Mouse (Mus musculus) cerebellum, postnatal 14 days (tissue): ENCODE results near the gene Col2a1.

Source experiments
- DNase-seq, 2 experiments: peaks; one replicate each; pipeline ENCODE4 v3.0.0; 2021; ENCODE audit warnings: mixed read lengths in 2 of 2

Gene Col2a1

DNA sequence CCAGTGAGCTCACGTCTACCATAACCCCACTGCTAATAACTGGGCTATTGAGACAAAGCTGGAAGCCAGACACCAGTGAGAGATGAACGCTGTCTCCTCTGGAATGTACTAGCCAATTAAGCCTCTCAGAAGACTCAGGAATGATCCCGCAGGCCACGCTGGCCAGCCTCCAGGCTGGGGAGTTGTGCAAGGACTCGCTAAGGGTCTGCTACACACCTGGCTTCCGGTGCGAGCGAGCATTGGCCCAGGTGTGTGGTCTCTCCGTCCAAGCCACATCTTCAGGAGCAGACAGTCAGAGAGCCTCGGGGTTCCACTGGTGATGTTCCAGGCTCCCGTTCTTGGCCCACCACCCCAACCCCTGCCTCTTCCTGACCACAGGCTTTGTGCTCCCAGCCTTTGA lies 48.1 kb downstream of the Col2a1 start:
- no peak for DNase-seq

DNA sequence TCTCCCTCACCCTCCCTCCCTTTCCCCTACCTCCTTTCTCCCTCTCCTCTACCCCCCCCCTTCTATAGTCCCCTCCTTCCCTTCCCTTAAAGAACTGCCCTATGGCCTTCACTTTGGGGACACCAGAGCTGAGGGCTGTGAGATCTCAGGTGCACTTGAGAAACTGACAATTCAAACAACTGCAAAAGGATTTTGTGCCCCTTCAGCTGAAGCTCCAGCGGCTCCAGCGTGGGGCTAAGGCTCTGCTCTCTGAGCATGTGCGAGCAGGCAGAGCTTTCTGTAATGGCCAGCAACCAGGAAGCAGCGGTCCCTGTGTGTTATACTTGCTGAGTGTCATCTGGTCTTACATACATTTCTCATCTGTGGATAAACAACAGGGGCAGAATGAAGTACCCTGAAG lies 48.8 kb downstream of the Col2a1 start:
- DNase-seq, result no peak

DNA sequence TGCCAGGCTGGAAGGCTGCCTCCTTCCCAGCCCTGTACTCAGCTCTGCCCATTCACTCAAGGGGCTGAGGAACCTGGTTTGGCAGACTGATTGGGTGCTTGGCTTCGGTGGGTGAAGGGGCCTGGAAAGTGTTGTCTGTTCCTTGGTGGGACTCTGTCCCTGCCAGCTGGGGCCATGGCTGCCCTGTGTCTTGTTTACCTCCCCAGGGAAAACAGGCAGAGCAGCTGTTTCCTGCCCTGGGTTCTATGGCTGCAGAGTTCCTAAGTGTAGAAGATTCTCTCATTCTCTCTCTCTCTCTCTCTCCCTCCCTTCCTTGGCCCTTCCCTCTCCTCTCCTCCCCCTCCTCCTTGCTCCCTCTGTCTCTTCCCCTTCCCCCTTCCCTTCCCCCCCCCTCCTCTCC lies 49.2 kb downstream of the Col2a1 start:
- no peak for DNase-seq

DNA sequence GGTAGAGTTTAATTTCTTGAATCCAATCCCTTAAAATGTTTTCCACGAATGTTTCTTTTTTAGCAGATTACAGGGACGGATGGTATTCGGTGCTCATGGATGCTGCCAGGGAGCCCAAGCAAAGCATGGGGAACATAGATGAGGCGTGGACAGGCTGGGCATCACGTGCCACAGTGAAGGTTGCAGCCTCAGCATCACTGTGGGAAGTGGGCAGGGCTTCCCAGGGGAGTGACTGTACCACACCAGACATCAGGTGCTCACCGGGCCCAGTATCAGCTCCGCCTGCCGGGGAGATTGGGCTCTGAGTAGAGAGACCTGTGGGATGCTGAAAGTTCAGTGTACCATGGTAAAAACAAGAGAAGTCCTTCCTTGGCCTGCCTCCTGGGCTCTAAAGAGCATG lies 49.8 kb downstream of the Col2a1 start:
- no peak for DNase-seq

DNA sequence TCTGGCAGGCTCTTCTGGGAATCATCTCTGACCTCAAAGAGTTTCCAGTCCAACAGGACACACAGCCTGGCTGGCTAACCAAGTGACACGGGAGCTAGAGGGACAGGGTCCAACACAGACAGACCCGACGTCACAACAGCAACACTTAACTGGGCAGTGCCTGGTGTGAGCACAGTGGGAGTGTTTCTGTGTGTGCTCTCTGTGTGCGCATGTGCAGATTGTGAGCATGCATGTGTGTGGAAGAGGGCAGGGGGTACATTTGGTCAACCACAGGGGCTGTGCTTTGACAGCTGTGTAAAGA lies 51.7 kb downstream of the Col2a1 start:
- peak in 1 of 2 experiments; percentile 11 for DNase-seq

DNA sequence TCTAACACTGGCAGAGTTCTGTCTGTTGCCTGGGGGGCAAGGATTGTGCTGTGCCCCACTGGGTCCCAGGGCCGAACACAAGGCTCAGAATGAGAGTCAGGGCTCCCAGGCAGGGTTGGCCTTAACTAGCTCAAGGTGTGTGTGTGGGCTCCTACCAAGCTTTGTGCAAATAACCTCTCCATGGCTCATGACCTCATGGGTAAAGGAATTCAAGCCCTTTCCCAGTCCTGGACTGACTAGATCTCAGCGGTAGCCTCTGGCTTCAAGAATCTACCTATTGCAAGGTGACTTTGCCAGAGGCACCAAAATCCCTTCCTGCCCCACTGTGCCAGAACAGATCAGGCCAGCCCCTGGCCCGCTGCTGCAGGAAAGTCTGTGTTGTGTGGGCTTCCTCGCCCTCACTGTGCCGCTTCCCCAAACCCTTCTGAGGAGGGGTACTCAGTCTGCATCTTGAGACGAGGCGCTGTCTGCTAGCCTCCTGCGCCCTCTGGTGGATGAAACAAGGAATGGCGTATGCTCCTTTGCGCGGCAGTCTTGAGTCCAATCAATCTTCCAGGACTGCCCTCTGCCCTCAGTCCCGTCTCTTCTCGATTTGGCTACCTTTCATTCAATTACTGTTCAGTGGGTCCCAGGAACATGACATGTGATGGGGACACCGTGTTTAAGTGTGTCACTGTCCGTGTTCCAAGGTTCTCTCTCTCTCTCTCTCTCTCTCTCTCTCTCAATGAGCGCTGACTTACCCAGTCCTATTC lies 52.2 kb downstream of the Col2a1 start:
- DNase-seq, result peak; percentile 82 to 84

DNA sequence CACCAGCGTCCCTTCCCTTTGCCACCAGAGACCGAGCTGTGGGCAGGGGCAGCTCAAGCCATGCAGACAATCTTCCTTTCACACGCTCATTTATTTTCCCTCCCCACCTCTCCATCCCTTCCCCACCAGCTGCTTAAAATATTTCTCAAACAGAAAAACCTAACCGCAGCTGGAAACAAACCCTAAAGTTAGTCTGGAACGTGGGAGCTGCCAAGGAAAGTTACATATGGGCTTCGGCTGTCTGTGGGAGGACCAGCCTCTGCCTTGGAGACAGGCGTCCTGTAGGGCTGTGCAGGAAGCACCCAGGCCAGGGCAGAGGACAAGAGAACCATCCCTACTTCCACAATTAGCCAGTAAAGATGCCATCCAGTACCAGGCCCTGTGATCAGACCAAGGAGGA lies 54.3 kb downstream of the Col2a1 start:
- DNase-seq, result no peak

DNA sequence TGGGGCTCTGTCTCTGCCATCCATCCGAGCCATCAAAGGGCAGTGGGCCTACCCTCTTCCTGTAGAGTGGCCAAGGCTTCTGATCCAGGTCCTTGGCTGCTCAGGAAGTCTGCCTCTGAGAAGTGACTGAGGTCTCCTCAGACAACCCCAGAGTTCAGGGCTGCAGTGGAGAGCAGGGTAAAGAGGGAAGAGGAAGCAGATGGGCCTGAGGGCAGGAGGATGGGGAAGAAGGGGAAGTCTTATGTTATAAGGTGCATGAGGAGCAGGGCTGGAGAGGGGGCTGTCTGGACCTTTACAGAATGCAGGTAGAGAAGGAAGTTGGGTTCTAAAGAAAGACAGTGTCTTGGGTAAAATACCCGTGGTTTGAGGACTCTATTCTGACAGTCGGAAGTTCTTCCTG lies 54.8 kb downstream of the Col2a1 start:
- DNase-seq, result no peak

DNA sequence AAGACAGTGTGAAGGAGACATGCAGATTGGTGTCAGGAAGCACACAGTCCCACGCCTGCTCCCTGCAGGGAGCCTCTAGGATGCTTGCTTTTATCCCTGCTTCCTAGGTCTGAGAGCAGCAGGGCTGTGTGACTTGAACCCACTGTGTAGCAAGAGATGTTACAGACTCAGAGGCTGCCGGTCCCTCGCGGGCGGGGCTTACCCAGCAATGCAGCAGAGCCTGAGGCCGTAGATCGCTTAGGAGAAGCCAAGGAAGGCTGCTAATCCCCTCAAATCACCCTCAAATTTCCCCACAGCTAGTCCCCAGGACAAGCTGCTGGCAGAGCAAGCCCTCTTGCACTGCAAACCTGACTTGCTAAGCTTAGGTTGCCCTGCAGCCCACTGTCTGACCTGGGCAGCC lies 55.8 kb downstream of the Col2a1 start:
- no peak for DNase-seq

DNA sequence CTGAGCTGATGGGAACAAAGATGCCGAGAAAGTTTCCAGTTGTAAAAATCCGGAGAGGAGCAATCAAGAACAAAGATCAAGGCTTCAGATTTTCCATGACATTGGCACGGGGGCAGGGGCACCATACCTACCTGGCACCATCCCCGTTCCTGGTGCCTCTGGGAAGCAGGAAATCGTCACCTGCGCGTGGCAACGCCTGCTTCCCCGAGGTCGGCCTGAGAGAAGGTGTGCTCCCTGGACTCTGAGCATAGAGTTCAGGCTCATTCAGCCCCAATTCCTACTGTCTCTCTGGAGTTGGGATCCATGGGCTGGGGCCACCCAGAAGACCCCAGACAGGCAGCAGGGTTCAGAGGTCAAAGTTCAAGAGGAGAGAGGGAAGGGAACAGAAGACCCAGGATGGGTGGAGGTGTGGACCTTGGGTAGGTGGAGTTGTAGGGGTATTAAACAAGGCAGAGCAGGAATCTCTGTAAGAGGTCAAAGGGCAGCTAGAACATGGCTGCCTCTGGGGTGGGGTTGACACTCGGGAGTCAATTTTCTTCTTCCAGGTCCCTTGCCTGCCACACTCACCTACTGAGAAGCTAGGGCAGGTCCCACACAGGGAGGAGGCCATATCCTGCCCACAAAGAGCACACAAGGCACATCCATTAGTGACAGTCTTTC lies 58.7 kb downstream of the Col2a1 start:
- no peak for DNase-seq

DNA sequence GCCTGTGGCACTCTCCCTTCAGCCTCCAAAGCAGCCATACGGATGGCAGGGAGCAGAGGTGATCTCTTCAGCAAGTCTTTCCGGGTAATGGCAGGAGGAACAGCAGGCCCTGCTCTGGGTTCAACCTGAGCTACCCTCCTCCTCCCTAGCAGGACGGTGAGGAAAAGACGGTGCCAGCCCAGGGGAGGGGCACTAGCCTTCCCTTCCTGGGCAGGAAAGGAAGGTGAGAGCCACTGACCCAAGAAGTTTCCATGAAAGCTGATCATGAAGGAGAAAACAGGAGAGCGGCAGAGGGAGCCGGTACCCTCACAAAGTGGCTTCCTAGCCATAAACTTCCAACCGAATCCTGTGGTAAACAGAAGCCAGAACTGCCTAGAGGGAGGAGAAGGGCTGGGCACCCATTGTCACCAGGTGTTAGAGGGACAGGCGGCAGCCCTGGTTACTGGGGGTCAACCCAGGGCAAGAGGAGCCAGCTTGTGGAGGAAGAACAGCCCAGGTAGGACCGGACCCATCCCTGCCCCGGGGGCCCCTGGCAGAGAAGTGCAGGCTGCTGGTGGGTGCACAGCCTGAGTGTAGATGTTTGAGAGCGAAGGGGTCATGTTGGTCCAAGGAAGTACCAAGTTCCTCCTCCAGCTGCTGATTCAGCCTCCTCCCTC lies 59.4 kb downstream of the Col2a1 start:
- DNase-seq, result no peak

DNA sequence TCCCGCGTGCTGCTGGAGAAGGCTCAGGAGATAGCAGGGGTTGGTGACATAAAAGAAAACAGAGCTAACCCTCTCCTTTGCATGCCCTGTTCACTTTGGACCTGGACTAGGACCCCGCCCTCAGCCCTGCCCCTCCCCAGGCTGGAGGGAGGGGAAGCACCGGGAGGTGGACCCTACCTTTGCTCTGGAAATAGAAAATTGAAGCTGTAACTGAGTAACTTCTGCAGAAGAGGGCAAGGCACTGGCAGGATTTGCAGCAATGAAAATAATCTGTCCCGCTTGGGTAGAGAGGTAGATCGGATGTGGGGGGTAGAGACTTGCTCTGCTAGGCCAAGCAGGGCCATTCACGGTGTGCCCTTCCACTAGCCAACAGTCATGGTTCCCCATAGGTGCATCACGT lies 61.1 kb downstream of the Col2a1 start:
- DNase-seq, result no peak

DNA sequence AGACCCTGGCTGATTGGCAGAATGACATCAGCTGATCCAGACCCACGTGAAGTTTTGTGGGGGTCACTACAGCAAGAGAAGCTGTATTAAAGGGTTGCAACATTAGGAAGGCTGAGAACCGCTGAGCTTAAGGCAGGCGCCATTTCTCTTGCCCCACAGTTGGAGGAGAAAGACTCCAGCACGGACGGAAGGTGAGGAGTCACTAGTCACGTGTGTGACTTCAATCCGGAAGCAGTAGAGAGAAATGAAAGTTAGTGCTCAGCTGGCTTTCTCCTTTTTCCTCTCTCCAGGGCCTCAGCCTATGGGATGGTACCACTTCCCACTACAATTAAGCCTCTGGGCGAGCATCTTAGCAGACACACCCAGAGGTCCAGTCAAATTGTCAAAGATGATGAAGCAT lies 62.0 kb downstream of the Col2a1 start:
- DNase-seq, result no peak

DNA sequence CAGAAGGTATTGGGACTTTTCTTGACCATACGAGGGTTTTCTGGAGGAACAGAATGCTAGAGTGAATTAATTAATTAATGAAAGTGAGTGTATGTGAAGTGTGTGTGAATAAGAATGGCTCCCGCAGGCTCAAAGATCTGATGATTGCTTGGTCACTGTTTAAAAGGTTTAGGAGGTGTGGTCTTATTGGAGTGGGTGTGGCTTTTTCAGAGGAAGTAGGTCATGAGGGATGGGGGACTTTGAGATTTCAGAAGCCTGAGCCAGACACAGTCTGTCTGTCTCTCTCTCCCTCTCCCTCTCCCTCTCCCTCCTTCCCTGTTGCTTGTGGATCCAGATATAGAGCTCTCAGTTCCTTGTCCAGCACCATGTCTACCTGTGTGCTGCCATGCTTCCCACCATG lies 63.2 kb downstream of the Col2a1 start:
- no peak for DNase-seq

DNA sequence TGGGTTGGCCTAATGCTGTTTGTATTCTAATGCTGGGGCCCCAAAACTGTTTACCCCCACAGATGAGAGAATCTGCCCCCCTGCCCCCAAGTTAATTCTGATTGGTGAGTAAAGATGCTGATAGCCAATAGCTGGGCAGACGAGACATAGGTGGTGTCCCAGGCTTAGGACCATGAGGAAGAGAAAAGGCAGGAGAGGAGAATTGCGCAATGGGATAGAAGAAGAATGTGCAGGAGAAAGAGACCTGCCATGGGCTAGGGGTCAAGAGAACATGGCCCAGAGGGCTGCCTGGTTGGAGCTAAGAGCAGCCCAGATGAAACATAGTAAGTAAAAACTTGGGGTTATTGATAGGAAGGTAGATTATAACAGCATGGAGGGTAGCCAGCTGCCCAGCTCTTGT lies 64.4 kb downstream of the Col2a1 start:
- no peak for DNase-seq

DNA sequence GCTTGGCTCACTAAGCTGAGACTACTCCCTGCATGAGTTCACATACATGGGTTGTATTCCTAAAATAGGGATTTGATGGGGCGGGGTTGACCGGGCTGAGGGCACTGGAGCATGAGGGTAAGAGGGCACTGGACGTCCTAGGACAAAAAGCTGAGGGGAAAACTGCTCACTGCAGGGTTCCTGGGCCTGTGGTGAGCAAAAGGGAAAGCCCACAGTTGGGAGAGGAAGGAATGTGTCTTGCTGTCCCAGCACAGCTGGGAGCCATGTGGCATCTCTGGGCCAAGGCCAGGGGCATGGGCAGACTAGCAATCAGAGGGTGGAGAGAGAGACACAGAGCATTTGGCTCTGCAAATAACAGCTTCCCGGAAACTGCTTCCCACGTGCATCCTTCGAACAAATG lies 65.9 kb downstream of the Col2a1 start:
- peak in 1 of 2 experiments; percentile 10 for DNase-seq

DNA sequence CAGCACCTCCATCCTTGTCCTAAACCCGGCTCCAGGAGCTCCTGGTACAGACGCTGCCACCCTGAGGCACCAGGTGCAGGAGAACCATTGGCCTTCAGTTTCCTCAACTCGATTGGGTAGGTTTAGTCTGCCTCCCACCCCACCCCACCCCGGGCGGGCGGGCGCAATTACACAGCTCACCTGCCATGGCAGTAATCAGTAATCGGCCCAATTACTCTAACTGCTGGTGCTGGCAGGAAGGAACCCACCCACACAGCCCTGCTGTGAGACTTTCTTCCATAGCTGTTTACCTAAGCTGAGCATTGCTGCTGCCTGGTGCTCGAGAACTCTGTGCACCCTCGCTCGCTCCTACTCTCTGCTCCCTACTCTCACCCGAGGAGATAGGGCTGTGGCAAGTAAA lies 72.1 kb downstream of the Col2a1 start:
- DNase-seq, result no peak

DNA sequence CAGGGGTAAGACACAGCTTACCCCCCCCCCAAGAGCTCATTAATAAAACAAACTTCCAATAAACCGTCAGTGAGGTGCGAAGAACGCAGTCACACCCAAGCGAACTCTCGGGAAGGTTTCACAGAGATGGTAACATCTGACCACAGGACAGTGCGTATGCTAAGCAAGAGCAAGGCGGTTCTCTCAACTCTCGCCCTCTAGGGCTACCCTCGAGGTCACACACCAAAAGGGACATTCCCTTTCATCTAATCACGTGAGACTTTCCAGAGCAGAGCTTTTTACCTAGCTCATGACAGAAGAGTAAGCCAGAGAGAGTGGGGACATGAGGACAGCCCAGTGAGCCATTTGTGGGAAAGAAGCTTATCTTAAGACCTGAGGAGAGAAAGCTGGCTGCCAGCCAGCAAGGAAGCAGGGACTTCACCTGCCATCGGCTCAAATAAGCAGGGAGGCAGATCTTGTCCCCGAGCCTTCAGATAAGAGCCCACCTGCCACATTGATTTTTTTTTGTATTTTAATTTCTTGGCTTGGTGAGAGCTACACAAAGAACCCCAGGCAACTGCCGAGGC lies 75.2 kb downstream of the Col2a1 start:
- DNase-seq, result no peak

DNA sequence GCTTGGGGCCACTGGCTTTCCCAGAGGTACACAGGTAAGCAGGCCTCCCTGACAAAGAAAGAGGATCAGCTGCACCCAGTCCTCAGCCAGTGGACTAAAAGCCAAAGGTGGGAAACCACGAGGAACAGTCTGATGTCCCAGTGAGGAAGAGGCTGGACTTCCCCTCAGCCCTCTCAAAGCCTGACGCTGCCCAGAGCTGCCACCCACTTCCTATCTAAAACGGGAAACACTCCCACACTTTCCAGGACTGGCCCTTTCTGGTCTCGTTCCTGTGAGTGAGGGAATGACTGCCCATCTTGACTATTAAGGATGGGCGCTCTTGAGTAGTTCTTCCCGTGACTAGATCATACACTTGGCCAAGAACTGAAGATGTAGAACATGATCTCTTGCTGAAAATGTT lies 76.7 kb downstream of the Col2a1 start:
- DNase-seq, result no peak

DNA sequence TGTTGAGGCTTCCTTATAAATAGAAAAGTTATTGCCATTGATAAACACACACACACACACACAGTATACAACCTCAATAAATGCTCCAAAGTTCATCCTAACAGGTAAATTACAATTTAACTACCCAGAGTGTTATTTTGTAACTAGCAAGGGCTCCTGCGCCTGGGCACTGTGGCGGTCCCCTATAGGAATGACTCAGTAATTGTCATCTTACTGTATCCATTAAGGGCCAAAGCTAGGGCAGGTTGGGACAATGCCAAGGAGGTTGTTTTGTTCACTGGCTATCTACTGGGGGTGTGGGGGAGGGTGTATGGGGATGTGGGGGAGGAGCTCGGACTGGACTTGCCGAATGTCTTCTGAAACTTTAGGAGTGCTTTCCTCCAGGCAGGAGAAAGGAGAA lies 77.5 kb downstream of the Col2a1 start:
- no peak for DNase-seq
